Mouse (Mus musculus): ENCODE measurements around the gene Herc4.

Gene Herc4

DNA sequence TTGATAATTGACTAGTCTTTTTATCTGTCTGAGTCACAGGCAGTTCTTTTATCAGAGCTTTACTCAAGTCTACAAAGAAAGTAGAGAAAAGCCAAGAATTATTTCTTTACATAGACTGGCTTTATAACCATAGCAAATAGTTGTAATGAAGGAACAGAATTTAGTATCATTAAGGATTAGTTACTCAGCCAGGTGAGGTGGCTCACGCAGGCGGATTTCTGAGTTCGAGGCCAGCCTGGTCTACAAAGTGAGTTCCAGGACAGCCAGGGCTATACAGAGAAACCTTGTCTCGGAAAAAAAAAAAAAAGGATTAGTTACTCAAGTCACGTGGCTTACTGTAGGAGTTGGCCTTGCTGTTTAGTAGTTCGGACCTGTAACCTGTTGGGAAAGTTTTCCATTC is 4.8 kb downstream of the Herc4 start:
- DNase-seq (ENCODE audit: low spot score in 2 of 2) = no peak

DNA sequence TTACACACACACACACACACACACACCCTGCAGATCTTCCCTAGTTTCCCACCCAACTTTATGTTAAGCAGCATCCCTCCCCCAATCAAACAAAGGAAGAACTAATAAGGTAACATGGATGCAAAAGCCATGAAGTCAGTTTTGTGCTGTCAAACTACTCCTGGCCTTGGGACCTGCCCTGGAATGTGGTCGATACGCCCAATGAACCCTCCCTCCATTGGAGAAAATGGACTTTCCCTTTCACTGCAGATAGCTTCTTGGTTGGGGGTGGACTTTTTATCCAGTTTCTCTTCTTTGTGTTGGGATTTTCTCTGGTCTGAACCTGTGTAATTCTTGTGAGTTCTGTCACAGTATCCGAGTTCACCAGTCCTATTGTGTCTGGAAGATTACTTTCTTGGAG is 15.1 kb downstream of the Herc4 start:
- DNase-seq (ENCODE audit: low spot score in 2 of 2) = no peak

DNA sequence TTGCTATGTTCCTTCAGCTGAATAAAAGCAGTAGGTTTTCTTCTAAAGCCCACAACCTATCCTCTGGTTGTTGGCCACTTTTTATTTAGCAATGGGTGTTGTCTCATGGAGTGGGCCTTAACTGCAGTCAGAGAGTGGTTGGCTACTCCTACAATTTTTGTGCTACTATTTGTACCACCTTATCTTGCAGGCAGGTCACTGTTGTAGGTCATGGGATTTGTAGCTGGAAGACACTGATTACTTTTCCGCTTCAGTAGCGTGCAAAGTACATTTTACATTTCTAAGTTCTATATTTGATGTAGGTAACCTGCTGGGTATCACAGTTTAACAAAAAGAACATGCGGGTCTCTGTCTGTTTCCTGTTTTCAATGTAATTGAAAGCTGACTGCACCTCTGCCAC is 15.7 kb downstream of the Herc4 start:
- no peak for DNase-seq (ENCODE audit: low spot score in 2 of 2)

DNA sequence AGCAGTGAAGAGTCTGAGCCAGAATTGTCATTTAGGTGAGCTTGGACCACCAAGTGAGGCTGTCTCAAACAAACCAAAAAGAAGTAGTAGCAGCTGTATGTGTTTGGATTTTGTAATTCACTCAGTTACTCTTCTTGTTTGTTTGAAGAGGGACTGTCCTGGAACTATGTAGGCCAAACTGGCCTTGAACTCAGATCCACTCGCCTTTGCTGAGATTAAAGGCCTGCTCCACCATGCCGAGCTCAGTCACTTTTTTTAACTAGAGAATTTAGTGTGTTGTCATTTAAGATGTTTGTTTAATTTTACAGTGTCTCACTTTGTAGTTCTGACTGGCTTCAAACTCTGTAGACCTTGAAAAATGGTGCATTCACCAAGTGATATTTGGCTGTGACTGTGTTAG is 24.3 kb downstream of the Herc4 start:
- no peak for DNase-seq (ENCODE audit: low spot score in 2 of 2)

- no peak for DNase-seq (ENCODE audit: low spot score in 2 of 2)
Measured at GRCm38 (mm10) chr10:63272401-63272800, 28.8 kb downstream of the Herc4 start.

- no peak for DNase-seq (ENCODE audit: low spot score in 2 of 2)
Measured at GRCm38 (mm10) chr10:63272868-63273267, 29.3 kb downstream of the Herc4 start.

- no peak for DNase-seq (ENCODE audit: low spot score in 2 of 2)
Measured at GRCm38 (mm10) chr10:63277010-63277409, 33.4 kb downstream of the Herc4 start.

GRCm38 (mm10) chr10:63279851-63280250 is 36.2 kb downstream of the Herc4 start:
- DNase-seq (ENCODE audit: low spot score in 2 of 2) = no peak

- no peak for DNase-seq (ENCODE audit: low spot score in 2 of 2)
Measured at GRCm38 (mm10) chr10:63282417-63282816, 38.8 kb downstream of the Herc4 start.

DNA sequence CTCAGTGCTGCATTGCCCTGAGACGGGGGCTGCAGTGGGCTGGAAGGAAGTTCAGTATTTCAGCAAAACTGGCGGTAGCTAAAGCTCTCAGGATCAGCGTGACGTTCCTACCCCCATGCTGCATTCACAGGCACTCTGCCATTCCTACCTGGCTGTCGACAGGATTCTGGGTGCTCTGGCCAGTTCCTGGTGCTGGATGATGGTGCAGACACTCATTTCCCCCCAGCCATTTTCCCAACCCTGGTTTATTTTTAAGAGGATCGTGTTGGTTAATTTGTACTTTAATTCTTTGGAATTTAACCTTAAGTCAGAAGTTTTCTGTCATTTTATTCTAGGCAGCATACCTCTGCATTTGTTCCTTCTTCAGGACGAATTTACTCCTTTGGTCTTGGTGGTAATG is 39.2 kb downstream of the Herc4 start:
- no peak for DNase-seq (ENCODE audit: low spot score in 2 of 2)

- DNase-seq (ENCODE audit: low spot score in 2 of 2) = no peak
Measured at GRCm38 (mm10) chr10:63302356-63302755, 58.7 kb downstream of the Herc4 start.

- DNase-seq (ENCODE audit: low spot score in 2 of 2) = peak; percentile 57 to 69
Measured at GRCm38 (mm10) chr10:63308582-63309366, 65.2 kb downstream of the Herc4 start.

DNA sequence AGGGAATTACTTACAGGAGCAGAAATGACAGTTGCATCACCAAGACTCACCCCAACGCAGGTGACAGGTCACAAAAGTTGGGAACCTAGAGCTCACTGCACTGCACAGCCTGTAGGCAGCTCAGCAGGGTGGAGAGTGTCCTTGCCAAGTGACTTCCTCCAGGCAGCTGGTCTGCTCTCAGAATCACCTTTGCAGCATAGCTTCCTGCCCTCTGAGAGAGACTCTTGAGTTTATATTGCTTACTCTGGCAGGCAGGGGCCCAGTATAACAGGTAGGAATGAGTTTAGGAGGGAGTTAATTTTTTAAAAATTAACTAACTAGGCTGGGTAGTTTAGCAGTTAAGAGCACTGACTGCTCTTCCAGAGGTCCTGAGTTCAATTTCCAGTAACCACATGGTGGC is 70.1 kb downstream of the Herc4 start:
- no peak for DNase-seq (ENCODE audit: low spot score in 2 of 2)

DNA sequence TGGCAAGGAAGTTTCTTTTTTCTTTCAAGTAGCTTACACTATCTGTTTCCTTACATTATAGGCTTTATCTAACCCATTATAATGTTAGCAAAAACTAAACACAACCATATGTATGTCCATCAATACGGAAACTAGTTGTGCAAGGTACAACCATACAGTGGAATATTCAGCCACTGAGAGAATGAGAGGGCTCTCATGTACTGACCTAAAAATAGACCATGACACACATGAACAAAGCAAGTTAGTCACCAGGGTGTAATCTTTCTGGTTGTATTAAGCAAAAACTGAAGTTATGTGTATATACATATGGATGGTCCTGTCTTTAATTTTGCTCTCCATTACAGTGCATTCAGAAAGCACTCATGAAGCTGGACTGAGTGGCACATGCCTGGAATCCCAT is 83.5 kb downstream of the Herc4 start:
- no peak for DNase-seq (ENCODE audit: low spot score in 2 of 2)

- DNase-seq (ENCODE audit: low spot score in 2 of 2) = no peak
Measured at GRCm38 (mm10) chr10:63336901-63337300, 93.3 kb downstream of the Herc4 start.

DNA sequence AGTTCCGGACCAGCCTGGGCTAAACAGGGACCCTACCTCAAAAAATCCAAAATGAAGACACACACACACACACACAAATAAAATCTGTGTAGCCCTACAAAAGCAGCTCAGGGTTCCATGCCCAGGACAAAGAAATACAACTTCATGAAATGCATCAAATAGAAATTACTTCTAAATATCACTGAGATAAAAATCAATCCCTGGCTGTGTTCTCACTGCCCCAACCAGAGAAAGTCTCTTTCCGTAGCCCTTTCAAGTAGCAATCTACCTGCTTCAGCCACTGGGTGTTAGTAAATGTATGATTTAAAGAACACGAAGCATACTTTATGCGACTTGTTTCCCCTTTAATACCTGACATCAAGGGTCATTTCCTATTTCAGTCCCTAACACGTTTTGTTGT is 93.7 kb downstream of the Herc4 start:
- no peak for DNase-seq (ENCODE audit: low spot score in 2 of 2)

DNA sequence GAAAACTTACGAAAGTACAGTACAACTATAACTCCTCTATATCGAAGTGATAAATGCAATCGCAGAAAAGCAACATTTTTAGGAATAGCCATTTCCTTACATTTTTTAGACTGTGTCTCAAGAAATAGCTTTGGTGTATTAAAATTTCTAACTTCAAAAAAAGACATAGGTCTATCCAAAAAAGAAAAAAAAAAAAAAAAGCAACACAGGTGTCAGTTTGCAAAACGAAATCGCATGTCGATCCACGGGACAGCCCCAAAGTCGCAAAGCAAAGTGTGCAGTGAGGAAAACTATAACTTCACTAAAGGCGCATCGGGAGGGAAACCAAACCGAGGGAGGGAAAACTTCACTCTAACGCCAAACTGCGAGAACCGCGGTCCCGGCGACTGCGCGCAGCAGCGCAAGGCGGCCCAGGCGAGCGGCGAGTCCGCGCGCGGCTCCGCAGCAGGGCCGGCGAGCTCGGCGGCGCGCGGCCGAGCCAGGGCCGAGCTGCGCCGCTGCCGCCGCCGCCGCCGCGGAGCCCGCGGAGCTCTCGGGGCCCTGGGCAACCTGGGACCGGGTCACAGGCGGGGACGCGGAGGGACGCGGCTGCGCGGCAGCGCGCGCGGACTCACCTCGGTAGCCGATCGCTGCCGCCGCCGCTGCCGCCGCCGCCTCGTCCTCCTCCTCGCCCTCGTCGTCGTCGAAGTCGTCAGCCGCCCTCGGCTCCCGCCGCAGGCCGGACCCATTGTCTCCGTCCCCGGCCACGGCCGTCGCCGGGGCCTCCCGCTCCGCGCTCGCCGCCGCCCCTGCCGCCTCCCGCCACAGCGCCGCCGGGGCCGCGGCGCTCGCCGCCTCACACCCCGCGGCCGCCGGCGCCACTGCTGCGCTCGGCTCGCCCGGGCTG is 94.6 kb downstream of the Herc4 start:
- DNase-seq (ENCODE audit: low spot score in 2 of 2) = peak in 1 of 2 experiments; percentile 22

- DNase-seq (ENCODE audit: low spot score in 2 of 2) = peak; percentile 52 to 66
Measured at GRCm38 (mm10) chr10:63338914-63339643, 95.5 kb downstream of the Herc4 start.

DNA sequence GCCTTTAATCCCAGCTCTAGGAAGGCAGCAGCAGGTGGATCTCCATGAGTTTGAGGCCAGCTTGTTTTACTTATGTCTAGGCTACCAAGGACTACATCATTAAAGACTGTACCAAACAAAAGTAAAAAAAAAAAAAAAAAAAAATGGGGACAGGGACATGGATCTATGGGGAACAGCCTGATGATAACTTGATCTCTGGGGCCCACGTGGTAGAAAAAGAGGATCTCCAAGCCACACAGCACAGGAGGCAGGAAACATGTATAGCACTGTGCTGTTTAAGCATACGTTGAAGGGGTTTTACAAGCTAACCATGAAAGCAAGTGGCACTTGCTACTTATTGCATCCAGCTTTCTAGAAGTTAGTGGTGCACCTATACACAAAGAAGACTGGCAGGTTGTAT is 97.7 kb downstream of the Herc4 start:
- no peak for DNase-seq (ENCODE audit: low spot score in 2 of 2)

GRCm38 (mm10) chr10:63344751-63345150 is 101.1 kb downstream of the Herc4 start:
- no peak for DNase-seq (ENCODE audit: low spot score in 2 of 2)

DNA sequence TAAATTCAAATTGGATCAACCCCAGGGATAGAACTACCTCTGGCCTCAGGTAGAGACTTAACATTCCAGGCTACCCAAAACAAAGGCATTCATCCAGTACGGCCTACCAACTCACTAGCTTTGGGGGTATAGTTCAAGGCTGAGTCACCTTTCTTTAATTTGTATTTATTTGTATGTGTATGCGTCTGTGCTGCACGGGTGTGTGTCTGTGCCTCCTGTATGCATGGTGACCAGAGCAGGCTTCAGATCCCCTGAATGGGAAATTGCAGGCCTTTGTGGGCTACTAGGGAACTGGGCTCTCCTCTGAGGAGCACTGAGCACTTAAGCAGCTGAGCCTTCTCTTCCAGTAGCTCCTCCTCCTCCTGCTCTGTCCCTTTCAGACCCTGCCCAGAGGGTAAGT is 104.7 kb downstream of the Herc4 start:
- DNase-seq (ENCODE audit: low spot score in 2 of 2) = no peak

- DNase-seq (ENCODE audit: low spot score in 2 of 2) = no peak
Measured at GRCm38 (mm10) chr10:63350666-63351065, 107.1 kb downstream of the Herc4 start.

Measured in frontal cortex, postnatal 14 days (tissue).